In genomic region chr15:102470605-102471294, GRCm38 (mm10) we compare ENCODE assay signal across 8 mouse cellular contexts. TPM values are rescaled to one million over a fixed set of nuclear protein-coding genes. Genes with fewer than 3 reads are reported as not detected.
DNase-seq lines count a peak whose midpoint lies in the region; ATAC-seq lines count a peak whose summit lies in the region.

No protein-coding gene starts in this region.

- H3K4me1 ChIP-seq in brown adipose tissue, adult 24 weeks (ENCODE audit: control insufficient read depth, insufficient read depth, insufficient read length, low read length), result no peaks in the 10 kb centered on the region
- H3K4me1 ChIP-seq in forebrain, embryonic 10.5 days, result peaks cover 25% of the 10 kb centered on the region
- H3K4me1 ChIP-seq in heart, embryonic 15.5 days (replicated peaks), result peaks cover 12% of the 10 kb centered on the region
- peaks cover 23% of the 10 kb centered on the region for H3K4me1 ChIP-seq in liver, embryonic 13.5 days (replicated peaks)

- ATAC-seq in heart, embryonic 15.5 days (replicated peaks; ENCODE audit: insufficient number of reproducible peaks, insufficient read depth, low FRiP score, low read depth), result peak; percentile 70
- peak; percentile 49 for ATAC-seq in liver, embryonic 13.5 days (ENCODE audit: low read depth)

- peak; percentile 89 for DNase-seq in CD4-positive, CD25-positive, alpha-beta regulatory T cell, adult 2 months (ENCODE audit: low read depth, low spot score)
- peak; percentile 83 for DNase-seq in forebrain, embryonic 10.5 days (ENCODE audit: extremely low spot score, low spot score)
- peak; percentile 87 to 93 for DNase-seq in kidney, postnatal 25 days
- DNase-seq in liver, embryonic 13.5 days, result peak; percentile 54
- peak; percentile 70 to 74 for DNase-seq in natural killer cell, adult 2 months (ENCODE audit: low spot score in 2 of 2)
- DNase-seq in splenic B cell, adult 2 months (ENCODE audit: low read depth, low spot score), result peak; percentile 83

- peaks cover 5% of the 10 kb centered on the region for H3K9me3 ChIP-seq in forebrain, embryonic 10.5 days
- no peaks in the 10 kb centered on the region for H3K9me3 ChIP-seq in heart, embryonic 15.5 days (replicated peaks)
- no peaks in the 10 kb centered on the region for H3K9me3 ChIP-seq in liver, embryonic 13.5 days (replicated peaks)

- H3K36me3 ChIP-seq in forebrain, embryonic 10.5 days (replicated peaks), result peaks cover 39% of the 10 kb centered on the region
- peaks cover 18% of the 10 kb centered on the region for H3K36me3 ChIP-seq in heart, embryonic 15.5 days
- peaks cover 47% of the 10 kb centered on the region for H3K36me3 ChIP-seq in liver, embryonic 13.5 days
- peaks cover 8% of the 10 kb centered on the region for H3K36me3 ChIP-seq in splenic B cell, adult 2 months (ENCODE audit: control insufficient read depth, insufficient read depth, low read length, poor library complexity, severe bottlenecking)

- H3K9ac ChIP-seq in heart, embryonic 15.5 days, result peak overlapping the region; percentile 90
- H3K9ac ChIP-seq in liver, embryonic 13.5 days, result peak overlapping the region; percentile 97

- peak overlapping the region; percentile 66 for H3K4me2 ChIP-seq in heart, embryonic 15.5 days
- peak overlapping the region; percentile 79 for H3K4me2 ChIP-seq in liver, embryonic 13.5 days

- peak overlapping the region; percentile 99 for H3K4me3 ChIP-seq in brown adipose tissue, adult 24 weeks (ENCODE audit: insufficient read depth, low read depth, low read length)
- peak overlapping the region; percentile 96 for H3K4me3 ChIP-seq in forebrain, embryonic 10.5 days
- H3K4me3 ChIP-seq in heart, embryonic 15.5 days, result peak overlapping the region; percentile 93
- peak overlapping the region; percentile 96 for H3K4me3 ChIP-seq in liver, embryonic 13.5 days (replicated peaks)

- H3K27me3 ChIP-seq in forebrain, embryonic 10.5 days (ENCODE audit: poor library complexity, severe bottlenecking), result no peaks in the 10 kb centered on the region
- no peaks in the 10 kb centered on the region for H3K27me3 ChIP-seq in heart, embryonic 15.5 days
- no peaks in the 10 kb centered on the region for H3K27me3 ChIP-seq in liver, embryonic 13.5 days
- H3K27me3 ChIP-seq in splenic B cell, adult 2 months (ENCODE audit: control insufficient read depth, insufficient read depth, low read length, poor library complexity, severe bottlenecking), result no peaks in the 10 kb centered on the region

- 1% methylated on average over 47 of the region's 67 CpGs for WGBS in forebrain, embryonic 10.5 days
- WGBS in heart, embryonic 15.5 days, result under 1% methylated on average over 46 of the region's 67 CpGs
- 1% methylated on average over 47 of the region's 67 CpGs for WGBS in liver, embryonic 13.5 days (ENCODE audit: insufficient replicate concordance)

- H3K27ac ChIP-seq in brown adipose tissue, adult 24 weeks (replicated peaks; ENCODE audit: low read depth, low read length), result peak overlapping the region; percentile 95
- H3K27ac ChIP-seq in forebrain, embryonic 10.5 days, result peak overlapping the region; percentile 99
- H3K27ac ChIP-seq in heart, embryonic 15.5 days, result peak overlapping the region; percentile 97
- peak overlapping the region; percentile 93 for H3K27ac ChIP-seq in liver, embryonic 13.5 days

RNA-seq across cellular contexts. Expression of gene Pcbp2, which starts 0.4 kb away (rescaled TPM):
- polyA plus RNA-seq in brown adipose tissue, adult 24 weeks (2012; ENCODE audit: insufficient read depth, insufficient read length, missing spikeins), result 331 and 338 TPM in 2 replicates
- 205 and 217 TPM in 2 replicates for polyA plus RNA-seq in forebrain, embryonic 10.5 days (2016; fragmentation: Nextera tagmentation; extraction: Ambion mirVana)
- polyA plus RNA-seq in heart, embryonic 15.5 days (2015; fragmentation: Nextera tagmentation; extraction: Ambion mirVana), result 130 and 139 TPM in 2 replicates
- 91.4 and 92.1 TPM in 2 replicates for polyA plus RNA-seq in liver, embryonic 13.5 days (2015; fragmentation: Nextera tagmentation; extraction: Ambion mirVana)

RNA-seq across cellular contexts. Expression of gene Prr13, which starts 11.9 kb away (rescaled TPM):
- polyA plus RNA-seq in brown adipose tissue, adult 24 weeks (2012; ENCODE audit: insufficient read depth, insufficient read length, missing spikeins), result 36.8 and 54.7 TPM in 2 replicates
- 70.7 and 74.6 TPM in 2 replicates for polyA plus RNA-seq in forebrain, embryonic 10.5 days (2016; fragmentation: Nextera tagmentation; extraction: Ambion mirVana)
- 87.9 and 91.2 TPM in 2 replicates for polyA plus RNA-seq in heart, embryonic 15.5 days (2015; fragmentation: Nextera tagmentation; extraction: Ambion mirVana)
- 108 and 112 TPM in 2 replicates for polyA plus RNA-seq in liver, embryonic 13.5 days (2015; fragmentation: Nextera tagmentation; extraction: Ambion mirVana)

RNA-seq across cellular contexts. Expression of gene Amhr2, which starts 25.6 kb away (rescaled TPM):
- polyA plus RNA-seq in brown adipose tissue, adult 24 weeks (2012; ENCODE audit: insufficient read depth, insufficient read length, missing spikeins), result 1.9 and 4.0 TPM in 2 replicates
- 0.33 TPM in 1 of 2 replicates, not detected in the other for polyA plus RNA-seq in forebrain, embryonic 10.5 days (2016; fragmentation: Nextera tagmentation; extraction: Ambion mirVana)
- polyA plus RNA-seq in heart, embryonic 15.5 days (2015; fragmentation: Nextera tagmentation; extraction: Ambion mirVana), result 4.9 and 5.7 TPM in 2 replicates
- polyA plus RNA-seq in liver, embryonic 13.5 days (2015; fragmentation: Nextera tagmentation; extraction: Ambion mirVana), result 0.14 and 0.42 TPM in 2 replicates

RNA-seq across cellular contexts. Expression of gene Gm10337, which starts 32.8 kb away (rescaled TPM):
- polyA plus RNA-seq in brown adipose tissue, adult 24 weeks (2012; ENCODE audit: insufficient read depth, insufficient read length, missing spikeins), result not detected in 2 replicates
- polyA plus RNA-seq in forebrain, embryonic 10.5 days (2016; fragmentation: Nextera tagmentation; extraction: Ambion mirVana), result not detected in 2 replicates
- polyA plus RNA-seq in heart, embryonic 15.5 days (2015; fragmentation: Nextera tagmentation; extraction: Ambion mirVana), result 2.0 and 2.6 TPM in 2 replicates
- not detected in 2 replicates for polyA plus RNA-seq in liver, embryonic 13.5 days (2015; fragmentation: Nextera tagmentation; extraction: Ambion mirVana)

RNA-seq across cellular contexts. Expression of gene Map3k12, which starts 46.1 kb away (rescaled TPM):
- polyA plus RNA-seq in brown adipose tissue, adult 24 weeks (2012; ENCODE audit: insufficient read depth, insufficient read length, missing spikeins), result 1.9 and 2.1 TPM in 2 replicates
- polyA plus RNA-seq in forebrain, embryonic 10.5 days (2016; fragmentation: Nextera tagmentation; extraction: Ambion mirVana), result 24.0 and 25.4 TPM in 2 replicates
- 9.8 and 13.1 TPM in 2 replicates for polyA plus RNA-seq in heart, embryonic 15.5 days (2015; fragmentation: Nextera tagmentation; extraction: Ambion mirVana)
- polyA plus RNA-seq in liver, embryonic 13.5 days (2015; fragmentation: Nextera tagmentation; extraction: Ambion mirVana), result 1.8 and 2.1 TPM in 2 replicates

Comparison
In these comparisons a context has a peak if more than half of its experiments do, and no peak if none do; other contexts are left out.
1. Peak in every context shown above with its lines: DNase-seq, ATAC-seq, H3K4me3 ChIP-seq and H3K27ac ChIP-seq.